Mouse (Mus musculus): Measurements from ENCODE around the gene Tomm20l. TPM values are rescaled to one million over a fixed set of nuclear protein-coding genes. Genes with fewer than 3 reads are reported as not detected.

Gene Tomm20l
- polyA plus RNA-seq, 1 experiment from 2014 or later: 0.26 TPM

GRCm38 (mm10) chr12:71136130-71136973 is 25.1 kb downstream of the Tomm20l start, which contains the start of the genes Timm9 and 2700049A03Rik:
TSS of gene Timm9 (minus strand) at chr12:71136684.
TSS of gene 2700049A03Rik (plus strand) at chr12:71136848.
- Histone ChIP-seq H3K27ac (peak within 1 kb of the TSS; percentile 93), H3K36me3 (peaks cover 41% of the 10 kb centered on the region), H3K9me3 (no peaks in the 10 kb centered on the region), H3K4me1 (peaks cover 24% of the 10 kb centered on the region; the same call in 1 of the 2 replicates), H3K27me3 (ENCODE audit: insufficient read depth, poor library complexity, severe bottlenecking) (no peaks in the 10 kb centered on the region), H3K4me3 (peak within 1 kb of the TSS; percentile 98)
- WGBS: under 1% methylated on average over 52 of the region's 52 CpGs
- DNase-seq (ENCODE audit: low spot score): peak; percentile 92

DNA sequence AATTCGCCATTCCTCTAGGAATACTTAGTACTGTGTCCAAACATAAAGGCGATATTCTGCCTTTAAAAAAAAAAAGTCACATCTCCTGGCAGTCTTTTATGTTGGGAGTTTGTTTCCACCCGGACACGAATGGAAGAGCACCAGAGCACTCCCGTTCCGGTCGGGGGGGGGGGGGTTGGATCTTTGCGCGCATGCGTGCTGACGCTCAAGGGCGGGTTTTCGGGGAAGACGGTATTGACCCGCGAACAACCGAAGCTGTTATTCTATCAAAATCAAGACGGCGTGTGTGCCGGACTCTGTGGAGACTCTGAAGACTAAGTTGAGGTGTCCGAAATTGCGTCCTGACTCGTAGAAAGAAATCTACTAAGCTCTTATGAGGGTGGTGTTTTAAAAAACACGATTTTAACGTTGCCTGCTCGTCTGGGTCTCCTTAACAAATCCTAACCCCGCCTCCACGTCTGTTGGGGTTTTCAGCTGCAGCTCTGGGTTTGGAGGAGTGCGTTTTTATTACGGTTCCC is 25.8 kb downstream of the Tomm20l start:
- Histone ChIP-seq H3K4me1 (peaks cover 24% of the 10 kb centered on the region; the same call in 1 of the 2 replicates), H3K36me3 (peaks cover 41% of the 10 kb centered on the region), H3K9me3 (no peaks in the 10 kb centered on the region), H3K27ac (peak overlapping the region; percentile 93), H3K4me3 (peak overlapping the region; percentile 98), H3K27me3 (ENCODE audit: insufficient read depth, poor library complexity, severe bottlenecking) (no peaks in the 10 kb centered on the region)
- DNase-seq (ENCODE audit: low spot score): peak; percentile 93
- WGBS: under 1% methylated on average over 30 of the region's 30 CpGs

- peak overlapping the region; percentile 93 for H3K27ac ChIP-seq
- H3K9me3 ChIP-seq: no peaks in the 10 kb centered on the region
- 8% methylated on average over 11 of the region's 11 CpGs for WGBS
Measured at GRCm38 (mm10) chr12:71137686-71138085, 26.5 kb downstream of the Tomm20l start.

DNA sequence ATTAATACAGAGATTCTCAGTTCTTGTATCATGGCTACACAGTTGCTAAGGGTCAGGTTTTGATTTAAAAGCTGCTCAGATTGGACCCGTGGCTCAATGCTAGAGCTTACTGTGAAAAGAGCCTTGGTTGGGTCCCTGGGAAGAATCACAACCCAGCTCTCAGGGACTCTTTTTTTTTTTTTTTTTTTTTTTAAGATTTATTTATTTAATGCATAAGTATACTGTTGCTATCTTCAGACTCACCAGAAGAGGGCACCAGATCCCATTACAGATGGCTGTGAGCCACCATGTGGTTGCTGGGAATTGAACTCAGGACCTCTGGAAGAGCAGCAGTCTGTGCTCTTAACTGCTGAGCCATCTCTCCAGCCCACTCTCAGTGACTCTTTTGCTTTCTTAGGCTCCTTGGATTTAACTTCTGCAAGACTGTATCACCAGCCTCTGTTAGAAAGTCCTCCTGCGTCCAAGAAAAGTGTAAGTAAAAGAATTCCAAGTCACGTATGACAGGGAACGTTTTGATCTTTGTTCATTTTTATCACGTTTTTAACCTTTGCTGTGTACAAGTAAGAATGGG is 28.1 kb downstream of the Tomm20l start:
- H3K36me3 ChIP-seq: peaks cover 54% of the 10 kb centered on the region
- no peak for DNase-seq (ENCODE audit: low spot score)

More at GRCm38 (mm10) chr12:71137686-71138085, 26.5 kb downstream of the Tomm20l start:
- Histone ChIP-seq H3K36me3 (peaks cover 42% of the 10 kb centered on the region), H3K4me3 (peak overlapping the region; percentile 98), H3K4me1 (peaks cover 24% of the 10 kb centered on the region; the same call in 1 of the 2 replicates), H3K27me3 (ENCODE audit: insufficient read depth, poor library complexity, severe bottlenecking) (no peaks in the 10 kb centered on the region)
- DNase-seq (ENCODE audit: low spot score): no peak

DNA sequence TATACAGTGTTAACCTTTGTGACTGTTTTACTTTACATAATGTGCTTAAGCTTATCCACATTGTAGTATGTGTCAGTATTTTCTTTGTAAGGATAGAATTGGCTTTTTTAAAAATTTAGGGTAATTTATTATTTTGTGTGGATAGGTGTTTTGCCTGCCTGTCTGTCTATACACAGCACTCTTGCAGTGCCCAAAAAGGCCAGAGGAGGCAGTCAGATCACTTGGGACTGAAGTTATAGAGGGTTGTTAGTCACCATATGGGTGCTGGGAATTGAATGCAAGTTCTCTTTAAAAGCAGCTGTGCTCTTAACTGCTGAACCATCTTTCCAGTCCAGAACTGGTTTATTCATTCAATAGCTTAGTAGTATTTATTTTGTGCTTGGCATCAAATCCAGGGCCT is 30.0 kb downstream of the Tomm20l start:
- H3K4me3 ChIP-seq: no peak overlapping the region
- peaks cover 66% of the 10 kb centered on the region for H3K36me3 ChIP-seq
- H3K27me3 ChIP-seq (ENCODE audit: insufficient read depth, poor library complexity, severe bottlenecking): no peaks in the 10 kb centered on the region
- H3K27ac ChIP-seq: no peak overlapping the region
- no peak for DNase-seq (ENCODE audit: low spot score)
- H3K4me1 ChIP-seq: peaks cover 14% of the 10 kb centered on the region; the same call in 1 of the 2 replicates
- no peaks in the 10 kb centered on the region for H3K9me3 ChIP-seq

More for the DNA sequence above, 28.1 kb downstream of the Tomm20l start:
- Histone ChIP-seq H3K4me3 (no peak overlapping the region), H3K9me3 (no peaks in the 10 kb centered on the region), H3K27me3 (ENCODE audit: insufficient read depth, poor library complexity, severe bottlenecking) (no peaks in the 10 kb centered on the region), H3K27ac (no peak overlapping the region), H3K4me1 (peaks cover 24% of the 10 kb centered on the region; the same call in 1 of the 2 replicates)
- 78% methylated on average over 5 of the region's 5 CpGs for WGBS

- DNase-seq (ENCODE audit: low spot score): no peak
- 69% methylated on average over 3 of the region's 3 CpGs for WGBS
- H3K9me3 ChIP-seq: no peaks in the 10 kb centered on the region
- no peak overlapping the region for H3K27ac ChIP-seq
- no peak overlapping the region for H3K4me3 ChIP-seq
- peaks cover 87% of the 10 kb centered on the region for H3K36me3 ChIP-seq
- H3K4me1 ChIP-seq: no peaks in the 10 kb centered on the region
- H3K27me3 ChIP-seq (ENCODE audit: insufficient read depth, poor library complexity, severe bottlenecking): no peaks in the 10 kb centered on the region
Measured at GRCm38 (mm10) chr12:71147641-71148040, 36.4 kb downstream of the Tomm20l start.

- WGBS: 94% methylated on average over 9 of the region's 9 CpGs
- DNase-seq (ENCODE audit: low spot score): no peak
- H3K36me3 ChIP-seq: peaks cover 84% of the 10 kb centered on the region
- H3K9me3 ChIP-seq: no peaks in the 10 kb centered on the region
- H3K27me3 ChIP-seq (ENCODE audit: insufficient read depth, poor library complexity, severe bottlenecking): no peaks in the 10 kb centered on the region
- no peaks in the 10 kb centered on the region for H3K4me1 ChIP-seq
- H3K4me3 ChIP-seq: no peak overlapping the region
- no peak overlapping the region for H3K27ac ChIP-seq
Measured at GRCm38 (mm10) chr12:71148801-71149200, 37.6 kb downstream of the Tomm20l start.

DNA sequence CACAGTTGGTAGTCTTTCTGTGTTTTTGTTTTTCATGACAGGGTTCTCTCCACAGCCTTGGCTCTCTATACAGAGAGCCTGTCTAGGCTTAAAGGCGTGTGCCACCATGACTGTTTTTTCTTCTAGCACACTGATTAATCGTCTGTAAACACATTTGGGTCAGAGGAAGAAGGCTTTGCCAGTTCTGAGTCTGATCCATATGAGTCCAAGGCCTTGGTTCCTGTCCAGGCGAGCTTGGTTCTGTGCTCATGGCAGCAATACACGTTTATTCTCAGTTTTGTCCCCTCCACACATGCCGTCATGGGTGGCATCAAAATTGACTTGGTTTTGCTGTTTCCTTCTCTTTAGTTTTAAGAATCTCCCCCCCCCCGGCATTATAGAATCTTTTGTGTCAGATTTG is 38.2 kb downstream of the Tomm20l start:
- Histone ChIP-seq H3K27ac (no peak overlapping the region), H3K4me3 (no peak overlapping the region), H3K27me3 (ENCODE audit: insufficient read depth, poor library complexity, severe bottlenecking) (no peaks in the 10 kb centered on the region), H3K9me3 (no peaks in the 10 kb centered on the region), H3K36me3 (peaks cover 83% of the 10 kb centered on the region), H3K4me1 (no peaks in the 10 kb centered on the region)
- 81% methylated on average over 6 of the region's 6 CpGs for WGBS
- DNase-seq (ENCODE audit: low spot score): no peak

GRCm38 (mm10) chr12:71150167-71150566 is 38.9 kb downstream of the Tomm20l start:
- H3K4me1 ChIP-seq: no peaks in the 10 kb centered on the region
- no peak overlapping the region for H3K4me3 ChIP-seq
- H3K27ac ChIP-seq: no peak overlapping the region
- 84% methylated on average over 8 of the region's 8 CpGs for WGBS
- H3K9me3 ChIP-seq: no peaks in the 10 kb centered on the region
- DNase-seq (ENCODE audit: low spot score): no peak
- peaks cover 83% of the 10 kb centered on the region for H3K36me3 ChIP-seq
- no peaks in the 10 kb centered on the region for H3K27me3 ChIP-seq (ENCODE audit: insufficient read depth, poor library complexity, severe bottlenecking)

DNA sequence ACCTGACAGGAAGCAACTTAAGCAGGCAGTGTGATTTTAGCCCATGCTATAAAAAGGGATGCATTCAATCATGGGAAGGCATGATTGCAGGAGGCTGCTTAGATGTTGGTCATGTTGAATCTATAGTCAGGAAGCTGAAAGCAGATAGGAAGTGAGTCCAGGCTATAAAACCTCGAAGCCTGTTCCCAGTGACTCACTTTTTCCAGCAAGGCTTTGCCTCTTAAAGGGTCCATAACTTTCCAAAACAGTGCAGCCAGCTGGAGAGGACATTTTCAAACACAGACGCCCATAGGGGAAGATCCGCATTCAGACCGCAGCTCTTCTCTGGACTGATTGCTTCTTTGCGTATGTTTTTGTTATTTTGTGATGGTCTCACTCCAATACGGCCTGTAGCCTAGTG is 43.8 kb downstream of the Tomm20l start:
- 86% methylated on average over 6 of the region's 6 CpGs for WGBS
- H3K4me3 ChIP-seq: no peak overlapping the region
- H3K4me1 ChIP-seq: no peaks in the 10 kb centered on the region
- no peak for DNase-seq (ENCODE audit: low spot score)
- no peaks in the 10 kb centered on the region for H3K9me3 ChIP-seq
- H3K27ac ChIP-seq: no peak overlapping the region
- no peaks in the 10 kb centered on the region for H3K27me3 ChIP-seq (ENCODE audit: insufficient read depth, poor library complexity, severe bottlenecking)
- H3K36me3 ChIP-seq: peaks cover 83% of the 10 kb centered on the region

DNA sequence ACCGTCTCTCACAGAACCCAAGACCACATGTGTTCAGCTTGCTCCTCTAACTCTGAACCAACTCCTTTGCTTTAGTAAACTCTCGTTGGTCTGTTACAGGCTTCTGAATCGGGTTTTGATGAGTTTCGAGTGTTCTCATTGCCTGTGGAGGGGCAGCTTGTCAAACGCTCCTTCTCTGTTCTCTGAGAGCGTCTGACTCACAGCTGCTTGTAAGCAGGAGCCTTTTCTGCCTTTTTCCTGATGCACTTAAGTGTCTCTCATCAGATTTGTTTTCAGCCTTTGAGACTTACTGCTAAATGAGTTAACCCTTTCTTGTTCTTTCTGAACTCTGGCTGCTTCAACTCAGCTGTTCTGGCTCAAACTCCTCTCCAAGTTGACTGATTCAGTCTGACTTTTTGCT is 46.7 kb downstream of the Tomm20l start:
- Histone ChIP-seq H3K9me3 (no peaks in the 10 kb centered on the region), H3K4me3 (no peak overlapping the region), H3K27ac (no peak overlapping the region), H3K4me1 (no peaks in the 10 kb centered on the region), H3K27me3 (ENCODE audit: insufficient read depth, poor library complexity, severe bottlenecking) (no peaks in the 10 kb centered on the region), H3K36me3 (peaks cover 85% of the 10 kb centered on the region)
- WGBS: 86% methylated on average over 6 of the region's 6 CpGs
- DNase-seq (ENCODE audit: low spot score): no peak

GRCm38 (mm10) chr12:71164410-71164809 is 53.2 kb downstream of the Tomm20l start:
- Histone ChIP-seq H3K27me3 (ENCODE audit: insufficient read depth, poor library complexity, severe bottlenecking) (no peaks in the 10 kb centered on the region), H3K4me3 (no peak overlapping the region), H3K27ac (no peak overlapping the region), H3K36me3 (peaks cover 78% of the 10 kb centered on the region), H3K9me3 (no peaks in the 10 kb centered on the region), H3K4me1 (no peaks in the 10 kb centered on the region)
- 79% methylated on average over 9 of the region's 9 CpGs for WGBS
- no peak for DNase-seq (ENCODE audit: low spot score)

DNA sequence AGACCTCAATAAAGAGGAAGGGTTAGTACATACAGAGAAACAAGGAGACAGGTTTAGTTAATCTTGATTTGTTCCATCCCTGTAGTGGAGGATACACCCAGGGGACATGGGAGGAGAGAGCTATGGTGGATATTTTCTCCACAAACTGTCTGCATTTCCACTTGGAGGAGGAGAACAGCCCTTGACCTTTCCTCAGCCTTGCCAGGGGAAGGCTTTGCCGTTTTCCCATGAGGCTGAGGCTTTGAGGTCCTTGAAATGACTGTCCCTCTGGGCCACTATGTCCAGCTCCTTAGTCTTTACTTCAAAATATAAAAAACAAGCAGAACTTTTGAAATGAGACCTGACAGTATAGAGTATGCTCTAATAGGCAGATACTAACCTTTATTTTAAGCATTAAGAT is 58.7 kb downstream of the Tomm20l start:
- Histone ChIP-seq H3K27me3 (ENCODE audit: insufficient read depth, poor library complexity, severe bottlenecking) (no peaks in the 10 kb centered on the region), H3K4me3 (no peak overlapping the region), H3K4me1 (no peaks in the 10 kb centered on the region), H3K9me3 (no peaks in the 10 kb centered on the region), H3K27ac (no peak overlapping the region), H3K36me3 (peaks cover 68% of the 10 kb centered on the region)
- whole genome bisulfite sequencing: 88% methylated on average over 1 of the region's 1 CpGs
- DNase-seq (ENCODE audit: low spot score): no peak

All from heart, embryonic 10.5 days (tissue).